In genomic region chr6:11908170-11908569, GRCm38 (mm10) we compare ENCODE assay signal across 8 mouse cellular contexts. TPM values are rescaled to one million over a fixed set of nuclear protein-coding genes. Genes with fewer than 3 reads are reported as not detected.
DNase-seq lines count a peak whose midpoint lies in the region; ATAC-seq and TF ChIP-seq lines count a peak whose summit lies in the region.

No protein-coding gene starts in this region.

- DNase-seq in kidney, adult 18-20 months = peak; percentile 4
- DNase-seq in kidney, adult 9 months = no peak
- DNase-seq in MEL (ENCODE audit: low read depth, low spot score) = peak; percentile 49
- DNase-seq in mesoderm, embryonic 11.5 days (ENCODE audit: low read depth, low spot score) = peak; percentile 2
- DNase-seq in urinary bladder, adult 2 months (ENCODE audit: low spot score) = no peak
- DNase-seq in adrenal gland, postnatal 4 days (ENCODE audit: low spot score in 2 of 2) = no peak
- no peak for DNase-seq in layer of hippocampus, adult 9-10 months (ENCODE audit: low spot score)

- peaks cover 25% of the 10 kb centered on the region for H3K79me2 ChIP-seq in MEL (ENCODE audit: control insufficient read depth, insufficient read depth, low read length, poor library complexity)

- TF ChIP-seq POLR2A in MEL (IDR thresholded peaks at IDR 0.05; ENCODE audit: control insufficient read depth in 1 of 2, insufficient read depth in 1 of 2, low read depth in 1 of 2, low read length in 2 of 2, poor library complexity in 1 of 2) = no peak

- TF ChIP-seq CTCF in MEL (IDR thresholded peaks at IDR 0.05 in 2 of 3, conservative IDR thresholded peaks at IDR 0.05 in 1 of 3; ENCODE audit: control insufficient read depth in 1 of 3, insufficient read depth in 1 of 3, low read depth in 2 of 3, low read length in 3 of 3, poor library complexity in 1 of 3, severe bottlenecking in 1 of 3) = no peak

- H3K9me3 ChIP-seq in MEL (replicated peaks; ENCODE audit: insufficient read depth, low read length) = no peaks in the 10 kb centered on the region
- no peaks in the 10 kb centered on the region for H3K9me3 ChIP-seq in forebrain, embryonic 15.5 days

- H3K27me3 ChIP-seq in MEL (ENCODE audit: control insufficient read depth in 1 of 2, insufficient read depth in 2 of 2, low read length in 2 of 2) = no peaks in the 10 kb centered on the region
- H3K27me3 ChIP-seq in forebrain, embryonic 15.5 days = no peaks in the 10 kb centered on the region

- H3K36me3 ChIP-seq in MEL (ENCODE audit: control insufficient read depth in 1 of 2, insufficient read depth in 2 of 2, low read length in 2 of 2) = peaks cover 11 to 27% of the 10 kb centered on the region in 2 experiments
- H3K36me3 ChIP-seq in forebrain, embryonic 15.5 days = peaks cover 7% of the 10 kb centered on the region

- ATAC-seq in forebrain, embryonic 15.5 days (replicated peaks) = no peak

- H3K4me1 ChIP-seq in MEL (ENCODE audit: control insufficient read depth in 1 of 2, insufficient read depth in 2 of 2, low read length in 2 of 2) = peaks cover 3 to 12% of the 10 kb centered on the region in 2 experiments; a peak in 2 of 4 replicates
- peaks cover 20% of the 10 kb centered on the region for H3K4me1 ChIP-seq in forebrain, embryonic 15.5 days

- WGBS in forebrain, embryonic 15.5 days = 22% methylated on average over 7 of the region's 7 CpGs

- peak overlapping the region; percentile 35; the same call in 1 of the 2 replicates for H3K27ac ChIP-seq in MEL (ENCODE audit: control insufficient read depth, low read depth, low read length)
- H3K27ac ChIP-seq in forebrain, embryonic 15.5 days (replicated peaks) = no peak overlapping the region

- peak overlapping the region; percentile 95 for H3K9ac ChIP-seq in MEL (ENCODE audit: control insufficient read depth, low read depth, low read length, poor library complexity, severe bottlenecking)
- peak overlapping the region; percentile 84 for H3K9ac ChIP-seq in forebrain, embryonic 15.5 days (replicated peaks)

- no peak for TF ChIP-seq RAD21 in MEL (IDR thresholded peaks at IDR 0.05; ENCODE audit: low read depth, low read length)

- H3K4me2 ChIP-seq in forebrain, embryonic 15.5 days (replicated peaks) = peak overlapping the region; percentile 61

- peak overlapping the region; percentile 78 to 84 for H3K4me3 ChIP-seq in MEL (ENCODE audit: control insufficient read depth in 1 of 2, insufficient read depth in 1 of 2, low read depth in 2 of 2, low read length in 2 of 2)
- peak overlapping the region; percentile 94 for H3K4me3 ChIP-seq in forebrain, embryonic 15.5 days

- TF ChIP-seq EP300 in MEL (IDR thresholded peaks at IDR 0.05; ENCODE audit: low read depth in 1 of 2, low read length in 2 of 2) = no peak

TF ChIP-seq in MEL, 35 proteins besides CTCF, POLR2A, EP300 and RAD21:
- no peak for TF ChIP-seq USF1 (IDR thresholded peaks at IDR 0.05; ENCODE audit: low read depth, low read length)
- TF ChIP-seq UBTF (IDR thresholded peaks at IDR 0.05; ENCODE audit: borderline replicate concordance, insufficient read depth, low read depth, low read length) = no peak
- no peak for TF ChIP-seq MEF2A (IDR thresholded peaks at IDR 0.05; ENCODE audit: extremely low read depth, insufficient replicate concordance, low read depth, low read length, poor library complexity, severe bottlenecking)
- no peak for TF ChIP-seq E2F4 (IDR thresholded peaks at IDR 0.05; ENCODE audit: borderline replicate concordance, low read depth, low read length)
- no peak for TF ChIP-seq NELFE (IDR thresholded peaks at IDR 0.05; ENCODE audit: low read depth, low read length)
- no peak for TF ChIP-seq ZKSCAN1 (IDR thresholded peaks at IDR 0.05; ENCODE audit: low read depth, low read length)
- TF ChIP-seq SMC3 (IDR thresholded peaks at IDR 0.05; ENCODE audit: low read depth, low read length) = no peak
- TF ChIP-seq MAZ (IDR thresholded peaks at IDR 0.05; ENCODE audit: low read depth, low read length) = no peak
- TF ChIP-seq ETS1 (IDR thresholded peaks at IDR 0.05; ENCODE audit: low read depth, low read length) = no peak
- no peak for TF ChIP-seq TAL1 (IDR thresholded peaks at IDR 0.05; ENCODE audit: low read length)
- TF ChIP-seq MAFK (IDR thresholded peaks at IDR 0.05; ENCODE audit: borderline replicate concordance, low read depth, low read length) = no peak
- no peak for TF ChIP-seq SIN3A (IDR thresholded peaks at IDR 0.05; ENCODE audit: low read length)
- no peak for TF ChIP-seq ZMIZ1 (IDR thresholded peaks at IDR 0.05; ENCODE audit: low read depth, low read length)
- no peak for TF ChIP-seq POLR2AphosphoS5 (IDR thresholded peaks at IDR 0.05; ENCODE audit: borderline replicate concordance, low read depth, low read length)
- TF ChIP-seq MYB (IDR thresholded peaks at IDR 0.05; ENCODE audit: low read depth, low read length) = no peak
- no peak for TF ChIP-seq ZC3H11A (IDR thresholded peaks at IDR 0.05; ENCODE audit: low read depth, low read length)
- no peak for TF ChIP-seq MXI1 (IDR thresholded peaks at IDR 0.05; ENCODE audit: low read depth, low read length)
TF ChIP-seq in MEL: peak in this region for 0.

RNA-seq across cellular contexts. Expression of gene Phf14, which starts 0.6 kb away (rescaled TPM):
- total RNA-seq in MEL (2012; rRNA removed) = 23.1 and 25.7 TPM in 2 replicates
- 10 to 100 TPM; 29.6 to 58.7 TPM for polyA plus RNA-seq in MEL (2012; ENCODE audit: insufficient read depth in 1 of 2, insufficient read length in 2 of 2, low read depth in 1 of 2, low replicate concordance in 2 of 2, missing spikeins in 1 of 2)
- 83.1 and 89.3 TPM in 2 replicates for polyA plus RNA-seq in forebrain, embryonic 15.5 days (2015; fragmentation: Nextera tagmentation; extraction: Ambion mirVana)
- polyA plus RNA-seq in urinary bladder, adult 2 months (2012; rRNA removed) = 24.7 and 25.1 TPM in 2 replicates
- 10 to 100 TPM; 86.9 to 87.2 TPM for total RNA-seq in adrenal gland, postnatal 4 days (2021)

RNA-seq across cellular contexts. Expression of gene Ndufa4, which starts 0.9 kb away (rescaled TPM):
- total RNA-seq in MEL (2012; rRNA removed) = 499 and 529 TPM in 2 replicates
- 100 to 1,000 TPM in 1 of 2 experiments, not detected in 1; 472 TPM for polyA plus RNA-seq in MEL (2012; ENCODE audit: insufficient read depth in 1 of 2, insufficient read length in 2 of 2, low read depth in 1 of 2, low replicate concordance in 2 of 2, missing spikeins in 1 of 2)
- 804 and 834 TPM in 2 replicates for polyA plus RNA-seq in forebrain, embryonic 15.5 days (2015; fragmentation: Nextera tagmentation; extraction: Ambion mirVana)
- polyA plus RNA-seq in urinary bladder, adult 2 months (2012; rRNA removed) = 769 and 991 TPM in 2 replicates
- 100 to 1,000 TPM; 671 to 748 TPM for total RNA-seq in adrenal gland, postnatal 4 days (2021)

Comparison
In these comparisons a context has a peak if more than half of its experiments do, and no peak if none do; other contexts are left out.
1. DNase-seq: peak in kidney, adult 18-20 months (single experiment), MEL (single experiment) and mesoderm, embryonic 11.5 days (single experiment); none in kidney, adult 9 months (single experiment), urinary bladder, adult 2 months (single experiment), adrenal gland, postnatal 4 days (0 of 2) and layer of hippocampus, adult 9-10 months (single experiment).